Comparison of ENCODE assay signal across 20 mouse cellular contexts in genomic region chr9:99339182-99339581, GRCm38 (mm10). TPM values are rescaled to one million over a fixed set of nuclear protein-coding genes. Genes with fewer than 3 reads are reported as not detected.
DNase-seq lines count a peak whose midpoint lies in the region; ATAC-seq and TF ChIP-seq lines count a peak whose summit lies in the region.
"Had no signal": no experiment of that assay in that cellular context is flagged by ENCODE, and none has a peak within 500 bp of the region (broad histone marks: within the 10 kb centered on the region; RNA-seq: fewer than 3 reads in every experiment).

No protein-coding gene starts in this region.

- TF ChIP-seq POLR2A in thymus, adult 2 months (IDR thresholded peaks at IDR 0.05; ENCODE audit: control insufficient read depth, extremely low read depth, insufficient read depth, low read length, poor library complexity) = no peak

- no peak for ATAC-seq in frontal cortex, adult (ENCODE audit: low TSS enrichment)
- ATAC-seq in megakaryocyte, adult 5-6 weeks (ENCODE audit: poor library complexity, severe bottlenecking) = no peak
- ATAC-seq: inflammation-experienced regulatory T-cells, adult 6 months had no signal

- TF ChIP-seq CTCF in thymus, adult 2 months (IDR thresholded peaks at IDR 0.05; ENCODE audit: borderline replicate concordance, control insufficient read depth, extremely low read depth, insufficient read depth, low read length, poor library complexity) = no peak

- DNase-seq in layer of hippocampus, adult 11-12 months (ENCODE audit: low spot score) = peak; percentile 22
- no peak for DNase-seq in layer of hippocampus, adult 18-20 months (ENCODE audit: low spot score in 2 of 2)
- peak; percentile 14 for DNase-seq in thymus, postnatal 0 days (ENCODE audit: low spot score)
- no peak for DNase-seq in thymus, adult 2 months
- DNase-seq in brain, adult 2 months (ENCODE audit: low read depth, low spot score) = peak; percentile 25
- DNase-seq in embryo, embryonic 10.5 days (ENCODE audit: low spot score) = no peak
- DNase-seq: adrenal gland, adult 8-10 months; cerebellum, adult 8-10 months; gastrocnemius, postnatal 10 days; kidney, postnatal 10 days; left cerebral cortex, postnatal 4 days; liver, embryonic 13.5 days; right cerebral cortex, postnatal 25 days; thymus, adult 18-20 months had no signal

- WGBS in thymus, adult 2 months = 92% methylated on average over 1 of the region's 1 CpGs

- H3K27me3 ChIP-seq in thymus, adult 2 months (ENCODE audit: control insufficient read depth, insufficient read depth, low read length) = no peaks in the 10 kb centered on the region
- H3K27me3 ChIP-seq: forebrain, embryonic 15.5 days; neural tube, embryonic 12.5 days had no signal

- no peaks in the 10 kb centered on the region for H3K36me3 ChIP-seq in thymus, adult 2 months (ENCODE audit: control insufficient read depth, insufficient read depth, low read length)
- H3K36me3 ChIP-seq: forebrain, embryonic 15.5 days; heart, embryonic 10.5 days; liver, embryonic 13.5 days; neural tube, embryonic 12.5 days had no signal

- no peak overlapping the region for H3K4me3 ChIP-seq in thymus, adult 2 months (ENCODE audit: control insufficient read depth, insufficient read depth, low read length)
- H3K4me3 ChIP-seq: forebrain, embryonic 15.5 days; heart, embryonic 10.5 days; liver, embryonic 13.5 days; neural tube, embryonic 12.5 days had no signal

- H3K27ac ChIP-seq in thymus, adult 2 months (ENCODE audit: control insufficient read depth, insufficient read depth, low read length) = no peak overlapping the region
- H3K27ac ChIP-seq: forebrain, embryonic 15.5 days; heart, embryonic 10.5 days; liver, embryonic 13.5 days; neural tube, embryonic 12.5 days had no signal

- no peaks in the 10 kb centered on the region for H3K4me1 ChIP-seq in thymus, adult 2 months (replicated peaks; ENCODE audit: control insufficient read depth, insufficient read depth, low read length)
- H3K4me1 ChIP-seq: forebrain, embryonic 15.5 days; neural tube, embryonic 12.5 days had no signal

RNA-seq across cellular contexts. Expression of gene Esyt3, which starts 19.2 kb away (rescaled TPM):
- total RNA-seq in layer of hippocampus, adult 18-20 months (2021) = 1 to 10 TPM; 1.6 to 2.4 TPM
- polyA plus RNA-seq in thymus, postnatal 0 days (2015; fragmentation: Nextera tagmentation; extraction: Ambion mirVana) = 0.05 and 0.17 TPM in 2 replicates
- 0.15 and 0.66 TPM in 2 replicates for polyA plus RNA-seq in thymus, adult 2 months (2012; rRNA removed)
- total RNA-seq in megakaryocyte, adult 5-6 weeks (2015) = not detected in 2 replicates
- not detected in 2 replicates for total RNA-seq in megakaryocyte, adult 5-6 weeks (2017)

Comparison
In these comparisons a context has a peak if more than half of its experiments do, and no peak if none do; other contexts are left out.
1. DNase-seq: peak in layer of hippocampus, adult 11-12 months (single experiment), thymus, postnatal 0 days (single experiment) and brain, adult 2 months (single experiment); none in layer of hippocampus, adult 18-20 months (0 of 2), thymus, adult 2 months (single experiment) and embryo, embryonic 10.5 days (single experiment).